Mouse (Mus musculus) kidney, embryonic 16.5 days (tissue): ENCODE measurements at regions not wholly inside any gene's neighbourhood (a gene's known extent, or its start where the extent isn't known, plus 50 kb on each side); places are given as distances from the start of the nearest gene placed in this dataset.
"Not testable (repeated sequence)": the region's sequence is repeated elsewhere in the genome, so short reads cannot be mapped to it uniquely, and the experiment has no call there.

Experiments used
- ATAC-seq: fragments of 200-750 bp; cut with Nextera tagmentation; 2 replicates; pipeline ENCODE4 v1.8.0; 2017; ENCODE audit warnings: moderate TSS enrichment; ENCODE audit not compliant: low FRiP score, low TSS enrichment
- H3K27ac ChIP-seq: fragments of 300-500 bp; sonication (generic); 2 replicates; pipeline ENCODE4 v1.5.1; 2014; ENCODE audit warnings: low read length
- H3K27me3 ChIP-seq: fragments of 300-500 bp; sonication (generic); 2 replicates; pipeline ENCODE4 v1.6.1; 2014; ENCODE audit warnings: low read length, control low read depth, mixed read lengths; ENCODE audit not compliant: insufficient read depth
- H3K36me3 ChIP-seq: fragments of 300-500 bp; sonication (generic); 2 replicates; pipeline ENCODE4 v1.6.1; 2014; ENCODE audit warnings: low read length, control low read depth, mixed read lengths; ENCODE audit not compliant: insufficient read depth
- H3K4me1 ChIP-seq: fragments of 300-500 bp; sonication (generic); 2 replicates; pipeline ENCODE4 v1.6.1; 2014; ENCODE audit warnings: low read length, control low read depth, mixed read lengths; ENCODE audit not compliant: insufficient read depth
- H3K4me2 ChIP-seq: fragments of 300-500 bp; sonication (generic); replicated peaks from 2 replicates; pipeline ENCODE4 v1.6.1; 2014; ENCODE audit warnings: low read depth, low read length
- H3K4me3 ChIP-seq: fragments of 300-500 bp; sonication (generic); 2 replicates; pipeline ENCODE4 v1.5.1; 2014; ENCODE audit warnings: mild to moderate bottlenecking, low read length
- H3K9ac ChIP-seq: fragments of 300-500 bp; sonication (generic); replicated peaks from 2 replicates; pipeline ENCODE4 v1.6.1; 2014; ENCODE audit warnings: low read length
- H3K9me3 ChIP-seq: fragments of 300-500 bp; sonication (generic); 2 replicates; pipeline ENCODE4 v1.6.1; 2016; ENCODE audit warnings: low read length, control low read depth
- WGBS: fragments of 180-500 bp; shearing (Covaris S2); extraction: QIAGEN DNeasy Blood & Tissue Kit; methylation state at CpG from one replicate; pipeline ENCODE4 v1.1.7; 2014; 5-methylcytosine and 5-hydroxymethylcytosine counted together

DNA sequence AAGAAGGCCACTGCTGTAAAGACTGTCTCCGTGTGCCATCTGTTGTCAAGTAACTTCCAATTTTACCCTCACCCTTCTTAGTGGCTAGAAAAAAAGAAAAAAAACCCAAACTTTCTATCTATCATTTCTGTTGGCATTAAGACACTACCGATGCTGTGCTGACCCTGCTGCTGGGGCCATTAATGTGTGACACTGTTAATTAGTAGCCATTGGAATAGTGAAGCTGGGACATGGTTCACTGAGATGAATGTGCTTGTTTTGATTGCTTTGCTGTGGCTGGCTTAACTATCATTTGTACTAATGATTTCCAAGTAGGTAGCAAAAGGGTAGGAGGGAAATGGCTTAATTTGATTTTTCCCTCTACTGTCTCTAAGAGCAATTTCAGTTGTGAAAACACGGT, 524.9 kb upstream of the Stxbp6 start:
- H3K36me3 ChIP-seq, result no peaks in the 10 kb centered on the region
- ATAC-seq, result peak; percentile 78
- H3K9me3 ChIP-seq, result no peaks in the 10 kb centered on the region
- H3K4me1 ChIP-seq, result peaks cover 14% of the 10 kb centered on the region
- no peak overlapping the region for H3K27ac ChIP-seq
- H3K27me3 ChIP-seq, result no peaks in the 10 kb centered on the region
- no peak overlapping the region for H3K4me2 ChIP-seq
- H3K4me3 ChIP-seq, result no peak overlapping the region
- 45% methylated on average over 3 of the region's 3 CpGs for WGBS
- H3K9ac ChIP-seq, result no peak overlapping the region

DNA sequence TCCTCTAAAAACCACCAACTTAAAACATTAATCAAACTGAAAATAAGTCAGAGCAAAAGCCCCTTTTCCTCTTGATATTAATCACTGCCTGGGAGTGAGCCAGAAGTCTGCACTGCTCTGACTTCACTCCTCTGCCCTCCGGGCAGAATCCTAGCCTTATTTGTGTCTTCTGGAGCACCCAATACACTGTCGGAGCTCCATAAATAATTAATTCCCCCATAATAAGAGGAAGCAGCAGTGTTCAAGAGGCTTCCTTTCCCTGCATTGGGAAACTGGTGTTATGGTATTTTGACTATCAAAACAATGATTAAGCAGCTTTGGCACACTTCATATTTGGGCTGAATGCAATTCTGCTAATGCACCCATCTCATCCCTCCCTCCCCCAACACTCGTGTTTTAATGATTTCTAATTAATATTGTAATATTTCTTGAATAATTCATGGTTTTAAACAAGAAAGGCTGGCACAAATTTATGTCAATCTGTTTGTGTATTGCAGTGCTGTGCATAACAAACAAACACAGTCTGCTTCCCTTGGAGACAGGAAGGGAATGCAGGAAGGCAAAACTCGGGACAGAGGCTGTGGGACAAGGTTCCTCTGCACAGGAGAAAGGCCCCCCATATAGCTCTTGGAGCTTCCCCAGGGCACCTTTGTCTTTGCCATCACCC, 523.5 kb upstream of the Stxbp6 start:
- H3K4me2 ChIP-seq, result no peak overlapping the region
- H3K27me3 ChIP-seq, result no peaks in the 10 kb centered on the region
- WGBS, result 22% methylated on average over 4 of the region's 4 CpGs
- no peaks in the 10 kb centered on the region for H3K9me3 ChIP-seq
- H3K9ac ChIP-seq, result no peak overlapping the region
- H3K27ac ChIP-seq, result no peak overlapping the region; the same call in none of the 2 replicates
- peak; percentile 76 for ATAC-seq
- no peak overlapping the region for H3K4me3 ChIP-seq
- H3K36me3 ChIP-seq, result no peaks in the 10 kb centered on the region
- H3K4me1 ChIP-seq, result peaks cover 18% of the 10 kb centered on the region

GRCm38 (mm10) chr12:45594689-45595088, 520.2 kb upstream of the Stxbp6 start:
- Histone ChIP-seq H3K9me3 (no peaks in the 10 kb centered on the region), H3K4me3 (no peak overlapping the region), H3K4me1 (peaks cover 18% of the 10 kb centered on the region), H3K27ac (no peak overlapping the region), H3K27me3 (no peaks in the 10 kb centered on the region), H3K4me2 (no peak overlapping the region), H3K36me3 (no peaks in the 10 kb centered on the region), H3K9ac (no peak overlapping the region)
- ATAC-seq, result peak; percentile 86
- 39% methylated on average over 3 of the region's 3 CpGs for whole genome bisulfite sequencing

GRCm38 (mm10) chr12:45590191-45590590, 515.7 kb upstream of the Stxbp6 start:
- Histone ChIP-seq H3K4me1 (peaks cover 11% of the 10 kb centered on the region), H3K4me2 (no peak overlapping the region), H3K27me3 (no peaks in the 10 kb centered on the region), H3K36me3 (no peaks in the 10 kb centered on the region), H3K9me3 (no peaks in the 10 kb centered on the region), H3K4me3 (no peak overlapping the region), H3K27ac (no peak overlapping the region), H3K9ac (no peak overlapping the region)
- no peak for ATAC-seq
- WGBS, result 90% methylated on average over 2 of the region's 2 CpGs

- 90% methylated on average over 4 of the region's 4 CpGs for WGBS
- Histone ChIP-seq H3K4me2 (no peak overlapping the region), H3K36me3 (no peaks in the 10 kb centered on the region), H3K9ac (no peak overlapping the region), H3K4me3 (no peak overlapping the region), H3K27me3 (no peaks in the 10 kb centered on the region), H3K9me3 (no peaks in the 10 kb centered on the region), H3K4me1 (no peaks in the 10 kb centered on the region), H3K27ac (no peak overlapping the region)
- no peak for ATAC-seq
Measured at GRCm38 (mm10) chr12:45585763-45586162, 511.3 kb upstream of the Stxbp6 start.

DNA sequence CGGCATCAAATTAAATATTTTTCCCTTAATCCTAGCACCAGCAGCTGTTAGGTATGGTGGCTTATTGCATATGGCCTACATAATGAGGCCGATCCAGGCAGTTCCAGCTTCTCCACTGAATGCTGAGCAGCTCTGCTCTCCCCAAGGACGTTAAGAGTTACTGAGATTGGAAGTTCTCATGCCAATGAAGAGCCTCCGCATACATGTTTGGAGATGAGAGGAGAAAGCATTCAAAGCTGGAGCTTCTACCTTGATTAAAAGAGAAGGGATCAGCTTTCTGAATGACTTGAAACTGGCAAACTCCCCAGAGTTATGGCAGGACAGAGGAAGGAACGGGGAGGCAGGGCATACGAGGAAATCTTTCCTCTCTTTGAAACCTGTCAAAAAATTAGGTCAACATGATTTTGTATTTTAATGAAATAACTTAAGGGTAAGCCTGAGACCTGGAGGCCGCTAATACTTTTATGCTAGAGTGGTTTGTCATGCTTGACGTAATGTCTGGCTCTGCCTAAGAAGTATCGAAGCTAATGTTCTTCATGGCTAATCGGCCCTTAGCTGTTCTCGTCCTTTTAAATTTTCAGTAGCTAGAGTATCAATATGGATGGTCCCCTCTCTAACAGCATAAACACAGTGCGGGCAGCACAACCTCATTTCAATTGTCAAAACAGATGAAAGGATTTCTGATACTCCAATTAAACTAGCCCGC, 489.0 kb upstream of the Stxbp6 start:
- WGBS, result 51% methylated on average over 13 of the region's 13 CpGs
- H3K27me3 ChIP-seq, result no peaks in the 10 kb centered on the region
- no peaks in the 10 kb centered on the region for H3K36me3 ChIP-seq
- H3K4me1 ChIP-seq, result no peaks in the 10 kb centered on the region
- H3K9me3 ChIP-seq, result no peaks in the 10 kb centered on the region
- H3K9ac ChIP-seq, result no peak overlapping the region
- no peak overlapping the region for H3K4me2 ChIP-seq
- ATAC-seq, result no peak
- no peak overlapping the region for H3K27ac ChIP-seq
- H3K4me3 ChIP-seq, result no peak overlapping the region

- Histone ChIP-seq H3K27me3 (no peaks in the 10 kb centered on the region), H3K27ac (no peak overlapping the region), H3K9ac (no peak overlapping the region), H3K9me3 (no peaks in the 10 kb centered on the region), H3K4me1 (no peaks in the 10 kb centered on the region), H3K4me3 (no peak overlapping the region), H3K36me3 (no peaks in the 10 kb centered on the region), H3K4me2 (no peak overlapping the region)
- ATAC-seq, result no peak
- WGBS, result 47% methylated on average over 1 of the region's 1 CpGs
Measured at GRCm38 (mm10) chr12:45562637-45563220, 488.2 kb upstream of the Stxbp6 start.

- Histone ChIP-seq H3K4me3 (no peak overlapping the region), H3K27ac (no peak overlapping the region), H3K4me2 (no peak overlapping the region), H3K9ac (no peak overlapping the region), H3K4me1 (no peaks in the 10 kb centered on the region), H3K36me3 (no peaks in the 10 kb centered on the region), H3K9me3 (no peaks in the 10 kb centered on the region), H3K27me3 (no peaks in the 10 kb centered on the region)
- no peak for ATAC-seq
- 71% methylated on average over 11 of the region's 11 CpGs for whole genome bisulfite sequencing
Measured at GRCm38 (mm10) chr12:45561889-45562288, 487.4 kb upstream of the Stxbp6 start.

GRCm38 (mm10) chr12:45561362-45561761, 486.9 kb upstream of the Stxbp6 start:
- Histone ChIP-seq H3K4me3 (no peak overlapping the region), H3K9ac (no peak overlapping the region), H3K36me3 (no peaks in the 10 kb centered on the region), H3K9me3 (no peaks in the 10 kb centered on the region), H3K4me1 (no peaks in the 10 kb centered on the region), H3K27me3 (no peaks in the 10 kb centered on the region), H3K4me2 (no peak overlapping the region), H3K27ac (no peak overlapping the region)
- 56% methylated on average over 1 of the region's 1 CpGs for WGBS
- no peak for ATAC-seq

GRCm38 (mm10) chr12:45549906-45550305, 475.4 kb upstream of the Stxbp6 start:
- not testable (repeated sequence) for H3K4me3 ChIP-seq, H3K4me2 ChIP-seq, H3K9me3 ChIP-seq, H3K27me3 ChIP-seq, H3K9ac ChIP-seq, ATAC-seq, H3K36me3 ChIP-seq, H3K4me1 ChIP-seq, H3K27ac ChIP-seq
- 86% methylated on average over 5 of the region's 5 CpGs for WGBS
